Mouse (Mus musculus): ENCODE measurements around the gene Gm20388.

DNA sequence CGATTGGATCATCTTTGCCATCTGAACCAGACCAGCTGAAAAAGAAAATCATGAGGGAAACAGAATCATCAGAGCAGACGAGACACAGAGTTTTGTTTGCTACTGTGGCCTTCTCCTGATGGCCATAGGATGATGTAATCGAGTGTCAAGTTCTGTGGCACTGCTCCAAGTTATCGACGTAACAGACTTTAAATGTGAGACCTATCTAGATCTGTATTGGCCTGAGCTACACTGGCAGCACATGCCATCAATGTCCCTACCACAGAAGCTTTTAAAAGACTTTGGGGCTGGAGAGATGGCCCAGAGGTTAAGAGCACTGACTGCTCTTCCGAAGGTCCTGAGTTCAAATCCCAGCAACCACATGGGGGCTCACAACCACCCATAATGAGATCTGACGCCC lies 3992.0 kb downstream of the Gm20388 start:
- TF ChIP-seq CTCF (IDR thresholded peaks at IDR 0.05; ENCODE audit: extremely low read depth, insufficient read depth, low read length), result no peak
- no peak for TF ChIP-seq POLR2A (IDR thresholded peaks at IDR 0.05; ENCODE audit: extremely low read depth, insufficient read depth, low read length)

All from cortical plate, adult 2 months (tissue).